Mouse (Mus musculus): ENCODE data around the gene Gys1.
A peak's percentile ranks its signal among the peaks of the same experiment; 100 is the strongest.

DNA sequence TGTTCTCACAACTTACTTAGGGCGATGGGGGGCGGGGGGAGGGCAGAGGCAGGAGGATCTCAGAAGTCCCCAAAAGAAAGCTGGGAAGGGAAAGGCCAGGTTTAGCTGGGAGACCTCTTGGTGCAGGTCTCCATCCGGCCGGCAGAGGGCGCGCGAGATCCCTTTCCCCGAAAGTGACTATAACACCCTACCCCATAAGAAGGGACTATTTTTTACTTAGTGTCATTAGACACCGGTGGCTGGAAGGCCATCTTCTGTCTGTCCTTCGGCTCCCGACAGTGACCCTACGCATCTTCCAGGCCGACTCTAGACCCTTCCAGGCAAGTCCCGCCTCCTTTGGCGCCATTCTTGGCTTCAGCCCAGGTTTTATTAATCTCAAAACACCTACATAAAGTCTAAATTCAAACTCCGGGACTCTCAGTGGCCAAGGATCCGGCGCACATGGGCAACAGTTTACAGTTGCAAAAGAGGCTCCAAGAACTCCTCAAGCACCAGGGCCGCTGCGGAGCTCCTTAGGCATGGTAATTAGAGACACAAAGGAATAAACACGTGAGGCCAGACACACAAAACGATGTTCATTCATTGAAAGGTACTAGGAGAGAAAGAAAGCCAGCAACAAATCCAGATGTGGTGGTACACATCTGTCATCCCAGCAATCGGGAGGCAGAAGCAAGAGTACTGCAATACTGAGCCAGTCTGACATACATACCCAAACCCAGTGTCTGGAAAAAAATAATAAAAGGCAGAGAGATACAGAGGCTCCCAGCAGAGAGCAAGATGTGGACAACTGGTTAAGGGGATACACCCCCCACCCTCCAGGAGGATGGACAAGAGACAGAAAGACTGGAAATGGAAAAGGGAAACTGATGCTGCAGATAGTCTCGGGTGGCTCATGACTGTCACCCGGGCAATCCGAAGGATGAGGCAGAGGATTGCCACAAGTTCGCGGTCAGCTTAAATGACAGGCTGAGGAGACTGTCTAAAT, 29.3 kb upstream of the Gys1 start, which contains the start of gene Kcna7:
- TF ChIP-seq CTCF (IDR thresholded peaks at IDR 0.05; ENCODE audit: low read depth, low read length): peak; percentile 91
- no peak for TF ChIP-seq TAL1 (conservative IDR thresholded peaks at IDR 0.05; ENCODE audit: low read depth, low read length)
- no peak for TF ChIP-seq POLR2AphosphoS5 (IDR thresholded peaks at IDR 0.05; ENCODE audit: insufficient replicate concordance, low read depth, low read length)
- TF ChIP-seq GATA1 (IDR thresholded peaks at IDR 0.05; ENCODE audit: borderline replicate concordance, low read length): no peak
- no peak for TF ChIP-seq GATA2 (IDR thresholded peaks at IDR 0.05; ENCODE audit: borderline replicate concordance, low read depth, low read length)
